Mouse (Mus musculus): ENCODE measurements around the gene Fam84a.

DNA sequence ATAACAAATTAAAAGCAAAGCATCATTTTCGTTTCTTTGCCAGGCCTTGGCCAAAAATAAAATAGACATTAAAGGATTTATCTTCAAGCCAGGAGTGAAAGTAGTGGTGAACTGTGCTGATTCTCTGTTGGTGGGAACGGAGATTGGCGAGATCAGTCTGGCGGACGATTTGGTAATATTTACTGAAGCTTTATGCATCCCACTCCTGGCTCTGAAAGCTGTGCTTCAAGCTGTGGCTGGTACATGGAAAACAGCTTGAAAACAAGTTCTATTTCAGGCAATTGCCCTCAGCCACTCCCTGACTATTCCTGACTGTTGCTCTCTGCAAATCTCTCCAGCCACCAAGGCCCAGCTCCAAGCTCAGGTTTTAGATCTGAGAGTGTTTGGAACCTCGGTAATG, 37.1 kb downstream of the Fam84a start:
- no peak for TF ChIP-seq FLI1 (IDR thresholded peaks at IDR 0.05; ENCODE audit: low read length)
- TF ChIP-seq GATA1 (IDR thresholded peaks at IDR 0.05; ENCODE audit: borderline replicate concordance, low read length), result no peak

Data from megakaryocyte, embryonic 14.5 days (primary cell).